Mouse (Mus musculus) C2C12 (cell line): ENCODE measurements around the gene Def8. TPM values are rescaled to one million over a fixed set of nuclear protein-coding genes. Genes with fewer than 3 reads are reported as not detected.

Experiments
- H3K27me3 ChIP-seq: one replicate; pipeline ENCODE4 v1.6.1; 2011; ENCODE audit not compliant: control insufficient read depth, insufficient read depth, insufficient read length
- H3K36me3 ChIP-seq: one replicate; pipeline ENCODE4 v1.6.1; 2011; ENCODE audit not compliant: control insufficient read depth, insufficient read depth
- H3K4me3 ChIP-seq: one replicate; pipeline ENCODE4 v1.5.1; 2011; ENCODE audit warnings: mild to moderate bottlenecking, control low read depth; ENCODE audit not compliant: poor library complexity, insufficient read depth, severe bottlenecking
- H3K79me2 ChIP-seq: one replicate; pipeline ENCODE4 v1.6.1; 2011; ENCODE audit not compliant: control insufficient read depth, insufficient read depth
- H3K79me3 ChIP-seq: one replicate; pipeline ENCODE4 v1.6.1; 2011; ENCODE audit warnings: low read depth, control low read depth
- H3ac ChIP-seq: one replicate; pipeline ENCODE3; 2011; ENCODE audit warnings: low read depth; ENCODE audit not compliant: control insufficient read depth, insufficient read length
- CEBPB ChIP-seq: IDR thresholded peaks from one replicate; pipeline ENCODE4 v1.6.1; 2011; ENCODE audit warnings: low read depth, mild to moderate bottlenecking, control low read depth, moderate library complexity
- CTCF ChIP-seq: IDR thresholded peaks from one replicate; pipeline ENCODE4 v1.5.1; 2011; ENCODE audit not compliant: control insufficient read depth, insufficient read depth, insufficient read length
- FOSL1 ChIP-seq: IDR thresholded peaks from one replicate; pipeline ENCODE4 v1.8.0; 2011; ENCODE audit warnings: mild to moderate bottlenecking, low read length; ENCODE audit not compliant: poor library complexity, insufficient read depth, severe bottlenecking
- MAX ChIP-seq: IDR thresholded peaks from one replicate; pipeline ENCODE4 v1.6.1; 2011; ENCODE audit warnings: mild to moderate bottlenecking, control low read depth
- MYOD1 ChIP-seq: IDR thresholded peaks from one replicate; pipeline ENCODE4 v1.6.1; 2011; ENCODE audit warnings: low read depth; ENCODE audit not compliant: control insufficient read depth, insufficient read length
- MYOG ChIP-seq: IDR thresholded peaks from one replicate; pipeline ENCODE4 v1.6.1; 2011; ENCODE audit not compliant: control insufficient read depth, insufficient read length; ENCODE audit errors: extremely low read depth
- USF1 ChIP-seq: IDR thresholded peaks from one replicate; pipeline ENCODE4 v1.6.1; 2011; ENCODE audit warnings: low read depth, mild to moderate bottlenecking, control low read depth, moderate library complexity
- polyA plus RNA-seq: library from polyadenylated mRNA; unstranded; fragments of >200 nt; fragmentation: generic; extraction: Trizol; gene quantifications from one replicate; pipeline ENCODE4 v1.2.1, GENCODE M21; 2012; ENCODE audit warnings: missing spikeins

Gene Def8
- polyA plus RNA-seq, 1 experiment: 23.9 TPM

DNA sequence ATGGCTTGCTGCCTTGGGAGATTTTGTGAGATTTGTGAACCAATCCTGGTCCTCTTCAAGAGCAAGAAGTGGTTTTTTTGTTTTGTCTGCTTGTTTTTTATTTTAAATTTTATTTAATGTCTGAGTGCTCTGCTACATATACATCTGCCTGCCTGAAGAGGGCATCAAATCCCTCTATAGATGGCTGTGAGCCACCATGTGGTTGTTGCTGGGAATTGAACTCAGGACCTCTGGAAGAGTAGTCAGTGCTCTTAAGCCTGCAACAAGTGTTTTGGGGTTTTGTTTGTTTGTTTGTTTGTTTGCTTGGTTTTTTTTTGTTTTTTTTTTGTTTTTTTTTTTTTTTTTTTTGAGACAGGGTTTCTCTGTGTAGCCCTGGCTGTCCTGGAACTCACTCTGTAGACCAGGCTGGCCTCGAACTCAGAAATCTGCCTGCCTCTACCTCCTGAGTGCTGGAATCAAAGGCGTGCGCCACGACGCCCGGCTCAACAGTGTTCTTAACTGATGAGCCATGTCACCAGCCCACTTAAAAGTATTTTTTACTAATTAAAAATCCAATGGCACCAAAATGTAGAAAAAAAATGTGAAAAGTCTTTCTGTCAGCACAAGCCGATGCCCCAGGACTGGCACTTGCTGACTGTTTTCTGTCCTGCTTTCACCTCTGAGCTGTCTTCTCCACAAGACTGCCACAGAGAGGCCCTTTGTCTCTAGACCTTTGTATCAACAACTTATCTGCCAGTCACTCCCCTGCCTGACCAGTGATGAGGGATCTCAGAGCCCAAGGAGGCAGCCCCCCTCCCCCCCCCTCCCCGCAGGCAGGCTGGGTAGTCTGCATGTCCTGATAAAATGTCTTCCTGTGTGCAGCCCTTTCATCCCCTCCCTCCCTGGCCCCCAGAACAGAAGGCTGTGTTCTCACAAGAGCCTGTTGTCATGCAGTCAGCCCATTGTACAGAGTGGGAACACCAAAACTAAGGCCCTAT lies 7.1 kb upstream of the Def8 start:
- Histone ChIP-seq H3K27me3 (no peaks in the 10 kb centered on the region), H3K4me3 (no peak overlapping the region)

DNA sequence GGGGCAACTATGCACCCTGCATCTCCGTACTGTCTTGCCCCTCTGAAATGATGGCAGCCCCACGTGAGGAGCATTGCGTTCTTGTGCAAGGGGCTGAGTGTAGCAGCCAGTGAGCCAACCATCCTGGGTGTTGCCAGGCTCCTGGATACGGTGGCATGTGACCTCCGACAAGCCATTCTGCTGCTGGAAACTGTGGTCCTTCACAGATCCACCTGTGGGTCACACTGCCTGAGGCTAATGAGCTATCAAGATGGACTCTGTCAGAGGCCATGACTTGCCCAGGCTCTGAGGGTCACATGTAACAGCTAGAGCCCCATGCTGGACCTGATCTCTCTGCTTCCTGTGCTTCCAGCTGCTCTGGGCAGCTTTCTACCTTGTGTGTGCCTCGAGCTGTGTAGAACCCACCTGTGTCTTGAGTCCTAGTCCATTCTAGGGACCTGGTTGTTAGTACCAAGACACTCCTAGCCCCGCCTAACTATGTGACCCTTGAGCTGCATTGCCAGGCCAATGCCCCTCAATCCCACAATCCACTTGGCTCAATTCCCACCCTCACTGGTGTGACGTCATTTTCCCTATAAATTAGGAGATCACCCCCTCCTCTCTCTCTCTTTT lies 6.3 kb upstream of the Def8 start:
- TF ChIP-seq MYOG (no peak), USF1 (no peak), FOSL1 (no peak), CEBPB (no peak)
- Histone ChIP-seq H3K79me3 (peaks cover 3% of the 10 kb centered on the region), H3K4me3 (no peak overlapping the region), H3K27me3 (no peaks in the 10 kb centered on the region), H3ac (no peak overlapping the region), H3K79me2 (peaks cover 39% of the 10 kb centered on the region), H3K36me3 (peaks cover 27% of the 10 kb centered on the region)

More for the DNA sequence above, 7.1 kb upstream of the Def8 start:
- TF ChIP-seq MYOG: no peak
- no peak for TF ChIP-seq MYOD1
- TF ChIP-seq CEBPB: no peak
- TF ChIP-seq MAX: no peak
- TF ChIP-seq FOSL1: no peak
- no peak for TF ChIP-seq USF1
- TF ChIP-seq CTCF: no peak
- peaks cover 3% of the 10 kb centered on the region for H3K79me3 ChIP-seq
- peaks cover 41% of the 10 kb centered on the region for H3K79me2 ChIP-seq
- H3K36me3 ChIP-seq: peaks cover 27% of the 10 kb centered on the region
- H3ac ChIP-seq: no peak overlapping the region

GRCm38 (mm10) chr8:123419711-123420110 lies 3.6 kb upstream of the Def8 start:
- no peak for TF ChIP-seq CEBPB
- no peak for TF ChIP-seq CTCF
- no peak for TF ChIP-seq USF1
- no peak for TF ChIP-seq FOSL1
- no peak for TF ChIP-seq MYOD1
- no peak for TF ChIP-seq MYOG
- TF ChIP-seq MAX: no peak
- no peak overlapping the region for H3K4me3 ChIP-seq

GRCm38 (mm10) chr8:123420525-123421281 lies 2.6 kb upstream of the Def8 start:
- H3K36me3 ChIP-seq: peaks cover 27% of the 10 kb centered on the region
- peaks cover 13% of the 10 kb centered on the region for H3K79me2 ChIP-seq
- H3K79me3 ChIP-seq: no peaks in the 10 kb centered on the region
- H3K4me3 ChIP-seq: no peak overlapping the region
- TF ChIP-seq MYOG (no peak), CTCF (no peak), USF1 (no peak), FOSL1 (no peak), MAX (no peak), CEBPB (no peak), MYOD1 (no peak)
- no peaks in the 10 kb centered on the region for H3K27me3 ChIP-seq
- no peak overlapping the region for H3ac ChIP-seq

More at GRCm38 (mm10) chr8:123419711-123420110, 3.6 kb upstream of the Def8 start:
- H3K79me2 ChIP-seq: peaks cover 19% of the 10 kb centered on the region
- peaks cover 2% of the 10 kb centered on the region for H3K79me3 ChIP-seq
- peaks cover 27% of the 10 kb centered on the region for H3K36me3 ChIP-seq
- no peaks in the 10 kb centered on the region for H3K27me3 ChIP-seq
- no peak overlapping the region for H3ac ChIP-seq

DNA sequence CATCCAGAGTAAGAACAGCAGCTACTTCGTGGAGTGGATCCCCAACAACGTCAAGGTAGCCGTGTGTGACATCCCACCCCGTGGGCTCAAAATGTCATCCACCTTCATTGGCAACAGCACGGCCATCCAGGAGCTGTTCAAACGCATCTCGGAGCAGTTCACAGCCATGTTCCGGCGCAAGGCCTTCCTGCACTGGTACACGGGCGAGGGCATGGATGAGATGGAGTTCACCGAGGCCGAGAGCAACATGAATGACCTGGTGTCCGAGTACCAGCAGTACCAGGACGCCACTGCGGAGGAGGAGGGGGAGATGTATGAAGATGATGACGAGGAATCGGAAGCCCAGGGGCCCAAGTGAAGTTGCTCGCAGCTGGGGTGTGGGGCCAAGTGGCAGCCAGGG lies 2.0 kb upstream of the Def8 start:
- Histone ChIP-seq H3ac (no peak overlapping the region), H3K27me3 (no peaks in the 10 kb centered on the region), H3K79me2 (peaks cover 7% of the 10 kb centered on the region), H3K36me3 (peaks cover 27% of the 10 kb centered on the region), H3K4me3 (no peak overlapping the region), H3K79me3 (no peaks in the 10 kb centered on the region)
- no peak for TF ChIP-seq CEBPB
- TF ChIP-seq MYOD1: no peak
- TF ChIP-seq USF1: no peak
- no peak for TF ChIP-seq CTCF
- TF ChIP-seq MAX: no peak
- TF ChIP-seq FOSL1: no peak
- TF ChIP-seq MYOG: no peak
